Mouse (Mus musculus): Measurements from ENCODE around the gene Tshz2.

The Tshz2 gene

GRCm38 (mm10) chr2:170009729-170010128, 376.9 kb downstream of the Tshz2 start:
- no peak for DNase-seq (ENCODE audit: low spot score)

GRCm38 (mm10) chr2:170011858-170012257, 379.0 kb downstream of the Tshz2 start:
- no peak for DNase-seq (ENCODE audit: low spot score)

- no peak for DNase-seq (ENCODE audit: low spot score)
Measured at GRCm38 (mm10) chr2:170017302-170017701, 384.5 kb downstream of the Tshz2 start.

GRCm38 (mm10) chr2:170017926-170018325, 385.1 kb downstream of the Tshz2 start:
- no peak for DNase-seq (ENCODE audit: low spot score)

GRCm38 (mm10) chr2:170022953-170023352, 390.1 kb downstream of the Tshz2 start:
- no peak for DNase-seq (ENCODE audit: low spot score)

- no peak for DNase-seq (ENCODE audit: low spot score)
Measured at GRCm38 (mm10) chr2:170023741-170024140, 390.9 kb downstream of the Tshz2 start.

- no peak for DNase-seq (ENCODE audit: low spot score)
Measured at GRCm38 (mm10) chr2:170024939-170025338, 392.1 kb downstream of the Tshz2 start.

GRCm38 (mm10) chr2:170025896-170026295, 393.1 kb downstream of the Tshz2 start:
- DNase-seq (ENCODE audit: low spot score), result no peak

GRCm38 (mm10) chr2:170027837-170028236, 395.0 kb downstream of the Tshz2 start:
- DNase-seq (ENCODE audit: low spot score), result no peak

- DNase-seq (ENCODE audit: low spot score), result no peak
Measured at GRCm38 (mm10) chr2:170028488-170029303, 395.9 kb downstream of the Tshz2 start.

GRCm38 (mm10) chr2:170029304-170029856, 396.6 kb downstream of the Tshz2 start:
- no peak for DNase-seq (ENCODE audit: low spot score)

- DNase-seq (ENCODE audit: low spot score), result no peak
Measured at GRCm38 (mm10) chr2:170031226-170031625, 398.4 kb downstream of the Tshz2 start.

- no peak for DNase-seq (ENCODE audit: low spot score)
Measured at GRCm38 (mm10) chr2:170031872-170032271, 399.1 kb downstream of the Tshz2 start.

- DNase-seq (ENCODE audit: low spot score), result no peak
Measured at GRCm38 (mm10) chr2:170033219-170033618, 400.4 kb downstream of the Tshz2 start.

GRCm38 (mm10) chr2:170034794-170035193, 402.0 kb downstream of the Tshz2 start:
- DNase-seq (ENCODE audit: low spot score), result no peak

- no peak for DNase-seq (ENCODE audit: low spot score)
Measured at GRCm38 (mm10) chr2:170036791-170037241, 404.0 kb downstream of the Tshz2 start.

GRCm38 (mm10) chr2:170037346-170037745, 404.5 kb downstream of the Tshz2 start:
- DNase-seq (ENCODE audit: low spot score), result no peak

- DNase-seq (ENCODE audit: low spot score), result no peak
Measured at GRCm38 (mm10) chr2:170039772-170040171, 407.0 kb downstream of the Tshz2 start.

- DNase-seq (ENCODE audit: low spot score), result no peak
Measured at GRCm38 (mm10) chr2:170041101-170041500, 408.3 kb downstream of the Tshz2 start.

- no peak for DNase-seq (ENCODE audit: low spot score)
Measured at GRCm38 (mm10) chr2:170042471-170043213, 409.8 kb downstream of the Tshz2 start.

GRCm38 (mm10) chr2:170043290-170043689, 410.5 kb downstream of the Tshz2 start:
- DNase-seq (ENCODE audit: low spot score), result no peak

GRCm38 (mm10) chr2:170045896-170046295, 413.1 kb downstream of the Tshz2 start:
- no peak for DNase-seq (ENCODE audit: low spot score)
